ENCODE assay signal across 24 mouse cellular contexts in genomic region chr15:91381864-91382263, GRCm38 (mm10).
"Had no signal": no experiment of that assay in that cellular context is flagged by ENCODE, and none has a peak within 500 bp of the region (broad histone marks: within the 10 kb centered on the region; RNA-seq: fewer than 3 reads in every experiment).

No protein-coding gene starts in this region.

- H3K9ac ChIP-seq: embryonic facial prominence, embryonic 12.5 days; embryonic facial prominence, embryonic 13.5 days; embryonic facial prominence, embryonic 15.5 days; forebrain, embryonic 12.5 days; forebrain, embryonic 13.5 days; forebrain, embryonic 15.5 days; forebrain, postnatal 0 days had no signal

- H3K4me1 ChIP-seq: embryonic facial prominence, embryonic 12.5 days; embryonic facial prominence, embryonic 13.5 days; forebrain, embryonic 10.5 days had no signal

- H3K4me3 ChIP-seq: embryonic facial prominence, embryonic 10.5 days; embryonic facial prominence, embryonic 12.5 days; embryonic facial prominence, embryonic 13.5 days; embryonic facial prominence, embryonic 15.5 days; erythroblast, embryonic 14.5 days; forebrain, embryonic 10.5 days; forebrain, embryonic 12.5 days; forebrain, embryonic 13.5 days; forebrain, embryonic 15.5 days; gastrocnemius, adult 2 months had no signal

- H3K27ac ChIP-seq: embryonic facial prominence, embryonic 10.5 days; embryonic facial prominence, embryonic 12.5 days; embryonic facial prominence, embryonic 13.5 days; embryonic facial prominence, embryonic 15.5 days; forebrain, embryonic 10.5 days; forebrain, embryonic 12.5 days; forebrain, embryonic 13.5 days; forebrain, embryonic 15.5 days; gastrocnemius, adult 2 months had no signal

- DNase-seq: cerebellum, adult 8-10 months; cerebellum, adult 9-10 months; cerebellum, adult 9-11 months; cerebellum, postnatal 36 days; embryo, embryonic 11 days; forebrain, postnatal 0 days; gastrocnemius, adult 2 months; gastrocnemius, postnatal 10 days; gastrocnemius, postnatal 14 days; gastrocnemius, postnatal 25 days; gastrocnemius, postnatal 36 days; heart, adult 11 months; heart, adult 18-20 months had no signal

- H3K9me3 ChIP-seq: embryonic facial prominence, embryonic 10.5 days; embryonic facial prominence, embryonic 12.5 days; embryonic facial prominence, embryonic 13.5 days; embryonic facial prominence, embryonic 15.5 days; forebrain, embryonic 10.5 days; forebrain, embryonic 12.5 days; forebrain, embryonic 13.5 days; forebrain, embryonic 15.5 days had no signal

- H3K36me3 ChIP-seq: embryonic facial prominence, embryonic 10.5 days; embryonic facial prominence, embryonic 12.5 days; embryonic facial prominence, embryonic 13.5 days; embryonic facial prominence, embryonic 15.5 days; forebrain, embryonic 10.5 days; forebrain, embryonic 12.5 days; forebrain, embryonic 15.5 days had no signal

- H3K4me2 ChIP-seq: embryonic facial prominence, embryonic 12.5 days; embryonic facial prominence, embryonic 13.5 days; embryonic facial prominence, embryonic 15.5 days; forebrain, embryonic 12.5 days; forebrain, embryonic 13.5 days; forebrain, embryonic 15.5 days had no signal

- H3K27me3 ChIP-seq: embryonic facial prominence, embryonic 12.5 days; embryonic facial prominence, embryonic 13.5 days; embryonic facial prominence, embryonic 15.5 days; forebrain, embryonic 12.5 days; forebrain, embryonic 13.5 days; forebrain, embryonic 15.5 days had no signal

- ATAC-seq: forebrain, embryonic 13.5 days; forebrain, embryonic 14.5 days; forebrain, embryonic 15.5 days; forebrain, embryonic 16.5 days; forebrain, postnatal 0 days had no signal
